Comparison of ENCODE assay signal across 34 mouse cellular contexts in the genomic region with DNA sequence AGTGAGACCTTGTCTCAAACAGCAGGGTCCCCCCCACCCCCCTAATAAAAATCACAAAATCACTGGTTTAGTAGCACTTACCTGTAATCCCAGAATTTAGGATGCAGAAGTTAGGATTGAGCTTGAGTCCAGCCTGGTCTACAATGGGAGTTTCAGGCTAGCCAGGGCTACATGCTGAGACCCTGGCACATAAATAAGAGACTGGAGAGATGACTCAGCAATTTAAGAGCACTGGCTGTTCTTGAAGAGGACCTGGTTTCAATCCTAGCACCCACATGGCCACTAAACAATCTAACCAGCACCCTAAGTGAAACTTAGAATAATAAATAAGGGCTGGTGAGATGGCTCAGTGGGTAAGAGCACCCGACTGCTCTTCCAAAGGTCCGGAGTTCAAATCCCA. TPM values are rescaled to one million over a fixed set of nuclear protein-coding genes. Genes with fewer than 3 reads are reported as not detected.
"Had no signal": no experiment of that assay in that cellular context is flagged by ENCODE, and none has a peak within 500 bp of the region (broad histone marks: within the 10 kb centered on the region; RNA-seq: fewer than 3 reads in every experiment).

No protein-coding gene starts in this region.

- ATAC-seq: hindbrain, embryonic 16.5 days; inflammation-experienced regulatory T-cells, adult 6 months; intestine, embryonic 15.5 days; intestine, postnatal 0 days had no signal

- H3K4me2 ChIP-seq: heart, embryonic 12.5 days; hindbrain, embryonic 12.5 days; hindbrain, embryonic 14.5 days; intestine, embryonic 15.5 days; limb, embryonic 13.5 days; limb, embryonic 15.5 days; liver, embryonic 13.5 days; liver, embryonic 15.5 days had no signal

- H3K9ac ChIP-seq: heart, embryonic 12.5 days; hindbrain, embryonic 12.5 days; hindbrain, embryonic 14.5 days; intestine, embryonic 15.5 days; limb, embryonic 13.5 days; limb, embryonic 15.5 days; liver, embryonic 13.5 days; liver, embryonic 15.5 days had no signal

- H3K27ac ChIP-seq: gastrocnemius, adult 2 months; heart, embryonic 10.5 days; hindbrain, embryonic 10.5 days; hindbrain, embryonic 12.5 days; hindbrain, embryonic 14.5 days; intestine, embryonic 15.5 days; limb, embryonic 13.5 days; limb, embryonic 15.5 days; liver, embryonic 13.5 days; liver, embryonic 15.5 days had no signal

- DNase-seq: gastrocnemius, adult 2 months; gastrocnemius, postnatal 10 days; gastrocnemius, postnatal 25 days; heart, adult 18-20 months; heart, postnatal 10 days; heart, postnatal 4 days; kidney, adult 18-20 months; kidney, adult 8-10 months; kidney, postnatal 10 days; kidney, postnatal 25 days; layer of hippocampus, adult 9-11 months; layer of hippocampus, postnatal 36 days; left cerebral cortex, postnatal 4 days; liver, embryonic 13.5 days had no signal

- H3K9me3 ChIP-seq: heart, embryonic 10.5 days; heart, embryonic 12.5 days; intestine, embryonic 15.5 days; limb, embryonic 15.5 days had no signal

- H3K4me3 ChIP-seq: gastrocnemius, adult 2 months; heart, embryonic 10.5 days; heart, embryonic 12.5 days; hindbrain, embryonic 10.5 days; hindbrain, embryonic 12.5 days; intestine, embryonic 15.5 days; limb, embryonic 13.5 days; limb, embryonic 15.5 days; liver, embryonic 13.5 days; liver, embryonic 15.5 days had no signal

- H3K27me3 ChIP-seq: heart, embryonic 12.5 days; hindbrain, embryonic 12.5 days; intestine, embryonic 15.5 days; limb, embryonic 13.5 days; limb, embryonic 15.5 days; liver, embryonic 13.5 days; liver, embryonic 15.5 days had no signal

RNA-seq across cellular contexts. Expression of gene Gm17349, which starts 25.9 kb away (rescaled TPM):
- total RNA-seq: granulocyte monocyte progenitor cell, adult 5-6 weeks; left cerebral cortex, postnatal 4 days; liver, adult 2 months had no signal
- polyA plus RNA-seq: heart, embryonic 10.5 days; heart, embryonic 12.5 days; heart, embryonic 14.5 days; heart, embryonic 16.5 days; hindbrain, embryonic 10.5 days; hindbrain, embryonic 12.5 days; hindbrain, embryonic 14.5 days; hindbrain, embryonic 16.5 days; inflammation-experienced regulatory T-cells, adult 6 months; intestine, embryonic 15.5 days; kidney, embryonic 14.5 days; kidney, embryonic 16.5 days; large intestine, adult 2 months; limb, embryonic 11.5 days; limb, embryonic 13.5 days; limb, embryonic 15.5 days; liver, embryonic 13.5 days; liver, embryonic 15.5 days had no signal
